Mouse (Mus musculus): ENCODE results near the gene Slc50a1. TPM values are rescaled to one million over a fixed set of nuclear protein-coding genes. Genes with fewer than 3 reads are reported as not detected.

The Slc50a1 gene
- total RNA-seq, 1 experiment from 2014 or later, result 58.3 TPM

DNA sequence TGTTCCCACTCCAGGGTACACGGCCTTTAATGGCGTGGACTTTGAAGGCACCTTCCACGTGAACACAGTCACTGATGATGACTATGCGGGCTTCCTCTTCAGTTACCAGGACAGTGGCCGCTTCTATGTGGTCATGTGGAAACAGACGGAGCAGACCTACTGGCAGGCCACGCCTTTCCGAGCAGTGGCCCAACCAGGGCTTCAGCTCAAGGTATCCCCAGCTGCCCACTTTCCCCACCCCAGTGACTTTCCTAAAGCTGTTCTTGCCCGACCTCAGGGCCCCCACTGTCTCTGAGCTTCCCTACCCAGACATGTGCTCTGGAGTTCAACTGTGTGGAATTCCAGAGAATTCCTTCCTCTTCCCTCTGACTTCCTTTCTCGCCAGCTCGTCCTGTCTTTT, 45.6 kb downstream of the Slc50a1 start:
- ATAC-seq (replicated peaks; ENCODE audit: insufficient number of reproducible peaks, low FRiP score, low TSS enrichment, poor library complexity, severe bottlenecking), result no peak

DNA sequence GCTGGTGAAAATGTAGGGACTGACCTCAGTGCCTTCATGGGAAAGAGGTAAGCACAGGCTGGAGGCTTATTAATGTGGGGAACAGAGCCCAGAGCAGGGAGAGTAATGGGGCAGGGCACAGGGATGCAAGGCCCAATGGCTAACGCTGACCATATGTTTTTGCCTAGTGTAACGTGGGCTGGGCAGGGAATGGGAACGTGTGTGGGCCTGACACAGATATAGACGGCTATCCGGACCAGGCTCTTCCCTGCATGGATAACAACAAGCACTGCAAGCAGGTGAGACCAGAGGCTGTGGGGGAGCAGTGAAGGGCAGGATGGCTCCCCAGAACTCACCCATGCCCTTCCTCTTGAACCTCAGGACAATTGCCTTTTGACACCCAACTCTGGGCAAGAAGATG, 49.2 kb downstream of the Slc50a1 start:
- no peak for ATAC-seq (replicated peaks; ENCODE audit: insufficient number of reproducible peaks, low FRiP score, low TSS enrichment, poor library complexity, severe bottlenecking)

DNA sequence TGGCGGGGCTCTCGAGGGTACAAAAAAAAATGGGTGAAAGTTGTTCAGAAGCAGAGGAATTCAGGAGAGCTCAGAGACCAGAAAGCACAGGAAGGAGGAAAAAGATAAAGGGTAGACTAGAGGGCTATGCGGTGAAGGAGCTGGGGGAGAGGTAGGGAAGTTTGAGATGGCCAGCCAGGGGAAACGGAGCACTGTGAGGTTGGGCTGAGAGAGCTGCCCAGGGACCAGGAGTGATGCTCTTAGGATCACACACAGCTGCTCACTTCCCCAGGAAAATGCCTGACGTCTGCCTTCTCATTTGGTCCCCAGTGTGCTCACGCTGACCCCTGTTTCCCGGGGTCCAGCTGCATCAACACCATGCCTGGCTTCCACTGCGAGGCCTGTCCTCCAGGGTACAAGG, 50.8 kb downstream of the Slc50a1 start:
- ATAC-seq (replicated peaks; ENCODE audit: insufficient number of reproducible peaks, low FRiP score, low TSS enrichment, poor library complexity, severe bottlenecking), result no peak

DNA sequence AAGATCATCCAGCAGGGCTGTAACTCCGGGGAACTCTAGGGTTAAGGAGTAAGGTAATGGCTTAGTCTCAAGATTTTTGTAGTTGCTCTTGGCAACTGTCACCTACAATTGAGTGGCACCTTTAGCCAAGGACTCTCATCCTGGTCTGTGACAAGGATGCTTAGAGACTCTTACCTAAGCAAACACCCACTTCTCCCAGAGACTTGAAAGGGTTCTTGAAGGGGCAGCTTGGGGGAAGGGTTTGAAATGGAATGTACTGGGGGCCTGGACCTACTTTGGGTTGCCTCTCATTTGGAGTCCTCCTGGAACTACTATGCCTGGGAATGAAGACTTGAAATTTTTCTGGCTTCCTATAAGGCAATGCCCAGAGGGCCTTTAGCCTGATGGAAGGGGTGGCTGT, 52.1 kb downstream of the Slc50a1 start:
- no peak for ATAC-seq (replicated peaks; ENCODE audit: insufficient number of reproducible peaks, low FRiP score, low TSS enrichment, poor library complexity, severe bottlenecking)

Other genes starting within 250 kb of the Slc50a1 start
- 15.7 to 30.9 TPM (median 22.4 TPM) in 3 replicates for gene Rusc1, start 177.3 kb downstream of the Slc50a1 start, total RNA-seq (2017)
- gene Gm43738, start 169.5 kb downstream of the Slc50a1 start, total RNA-seq (2017), result not detected in 3 replicates
- 37.2 to 55.7 TPM (median 39.0 TPM) in 3 replicates for gene Fdps, start 168.6 kb downstream of the Slc50a1 start, total RNA-seq (2017)
- gene Pklr, start 134.4 kb downstream of the Slc50a1 start, total RNA-seq (2017), result not detected in 3 replicates
- not detected in 3 replicates for gene Hcn3, start 110.4 kb downstream of the Slc50a1 start, total RNA-seq (2017)
- 81.2 to 140 TPM (median 118 TPM) in 3 replicates for gene Clk2, start 105.8 kb downstream of the Slc50a1 start, total RNA-seq (2017)
- gene Scamp3, start 93.1 kb downstream of the Slc50a1 start, total RNA-seq (2017), result 23.2 to 55.0 TPM (median 23.6 TPM) in 3 replicates
- 4.9 to 45.4 TPM (median 15.8 TPM) in 3 replicates for gene Fam189b, start 87.4 kb downstream of the Slc50a1 start, total RNA-seq (2017)
- 71.9 to 84.9 TPM (median 81.9 TPM) in 3 replicates for gene Gba, start 67.6 kb downstream of the Slc50a1 start, total RNA-seq (2017)
- gene Thbs3, start 55.4 kb downstream of the Slc50a1 start, total RNA-seq (2017), result 0.95 to 2.3 TPM (median 1.8 TPM) in 3 replicates
- 42.5 to 61.0 TPM (median 58.7 TPM) in 3 replicates for gene Mtx1, start 43.5 kb downstream of the Slc50a1 start, total RNA-seq (2017)
- gene Muc1, start 41.5 kb downstream of the Slc50a1 start, total RNA-seq (2017), result 0.85 to 2.2 TPM (median 0.86 TPM) in 3 replicates
- gene Krtcap2, start 24.6 kb downstream of the Slc50a1 start, total RNA-seq (2017), result 53.3 to 77.9 TPM (median 61.9 TPM) in 3 replicates
- gene Trim46, start 24.3 kb downstream of the Slc50a1 start, total RNA-seq (2017), result 0.53 to 2.3 TPM in 2 of 3 replicates, not detected in the other
- gene Dpm3, start 11.2 kb downstream of the Slc50a1 start, total RNA-seq (2017), result 67.3 to 102 TPM (median 83.1 TPM) in 3 replicates
- 0.38 to 0.39 TPM in 2 of 3 replicates, not detected in the other for gene Efna1, start 10.6 kb upstream of the Slc50a1 start, total RNA-seq (2017)
- gene Efna3, start 52.4 kb upstream of the Slc50a1 start, total RNA-seq (2017), result not detected in 3 replicates
- not detected in 3 replicates for gene Efna4, start 67.5 kb upstream of the Slc50a1 start, total RNA-seq (2017)
- 23.1 to 49.7 TPM (median 33.0 TPM) in 3 replicates for gene Adam15, start 79.4 kb upstream of the Slc50a1 start, total RNA-seq (2017)
- gene Dcst2, start 91.4 kb upstream of the Slc50a1 start, total RNA-seq (2017), result not detected in 3 replicates
- gene Dcst1, start 94.7 kb upstream of the Slc50a1 start, total RNA-seq (2017), result not detected in 3 replicates
- gene Zbtb7b, start 124.2 kb upstream of the Slc50a1 start, total RNA-seq (2017), result 49.4 to 76.6 TPM (median 51.2 TPM) in 3 replicates
- gene Lenep, start 132.2 kb upstream of the Slc50a1 start, total RNA-seq (2017), result 1.4 TPM in 1 of 3 replicates, not detected in the others
- gene Flad1, start 141.3 kb upstream of the Slc50a1 start, total RNA-seq (2017), result 16.5 to 22.8 TPM (median 22.4 TPM) in 3 replicates
- gene Cks1b, start 147.8 kb upstream of the Slc50a1 start, total RNA-seq (2017), result 7.5 to 10.2 TPM (median 8.1 TPM) in 3 replicates
- gene Shc1, start 147.9 kb upstream of the Slc50a1 start, total RNA-seq (2017), result 48.9 to 65.4 TPM (median 58.4 TPM) in 3 replicates
- 11.0 to 18.5 TPM (median 17.6 TPM) in 3 replicates for gene Pygo2, start 159.6 kb upstream of the Slc50a1 start, total RNA-seq (2017)
- 149 to 190 TPM (median 158 TPM) in 3 replicates for gene Pbxip1, start 166.1 kb upstream of the Slc50a1 start, total RNA-seq (2017)
- 18.0 to 23.5 TPM (median 21.0 TPM) in 3 replicates for gene Pmvk, start 184.0 kb upstream of the Slc50a1 start, total RNA-seq (2017)
- gene Kcnn3, start 249.6 kb upstream of the Slc50a1 start, total RNA-seq (2017), result not detected in 3 replicates